Mouse (Mus musculus): ENCODE data around the gene Synpo2. TPM values are rescaled to one million over a fixed set of nuclear protein-coding genes. Genes with fewer than 3 reads are reported as not detected.

The Synpo2 gene
- polyA plus RNA-seq, 1 experiment from 2014 or later: 1.4 TPM

GRCm38 (mm10) chr3:123070996-123071395 is 165.0 kb downstream of the Synpo2 start:
- Histone ChIP-seq H3K9me3 (no peaks in the 10 kb centered on the region), H3K9ac (no peak overlapping the region), H3K36me3 (no peaks in the 10 kb centered on the region), H3K27ac (no peak overlapping the region), H3K4me1 (replicated peaks) (no peaks in the 10 kb centered on the region), H3K4me3 (no peak overlapping the region), H3K4me2 (no peak overlapping the region), H3K27me3 (no peaks in the 10 kb centered on the region)
- no peak for ATAC-seq (ENCODE audit: low FRiP score)
- 100% methylated on average over 1 of the region's 1 CpGs for WGBS

GRCm38 (mm10) chr3:123066836-123067235 is 169.1 kb downstream of the Synpo2 start:
- Histone ChIP-seq H3K9me3 (no peaks in the 10 kb centered on the region), H3K4me2 (no peak overlapping the region)
- no peak for ATAC-seq (ENCODE audit: low FRiP score)

GRCm38 (mm10) chr3:123065466-123065865 is 170.5 kb downstream of the Synpo2 start:
- Histone ChIP-seq H3K4me2 (no peak overlapping the region), H3K4me1 (replicated peaks) (no peaks in the 10 kb centered on the region), H3K9ac (no peak overlapping the region), H3K9me3 (no peaks in the 10 kb centered on the region), H3K4me3 (no peak overlapping the region), H3K27me3 (no peaks in the 10 kb centered on the region), H3K36me3 (no peaks in the 10 kb centered on the region), H3K27ac (no peak overlapping the region)
- ATAC-seq (ENCODE audit: low FRiP score): no peak
- 88% methylated on average over 5 of the region's 5 CpGs for WGBS

More at GRCm38 (mm10) chr3:123066836-123067235, 169.1 kb downstream of the Synpo2 start:
- 97% methylated on average over 7 of the region's 7 CpGs for WGBS
- no peak overlapping the region for H3K27ac ChIP-seq
- no peaks in the 10 kb centered on the region for H3K36me3 ChIP-seq
- H3K4me3 ChIP-seq: no peak overlapping the region
- no peaks in the 10 kb centered on the region for H3K27me3 ChIP-seq
- H3K4me1 ChIP-seq (replicated peaks): no peaks in the 10 kb centered on the region
- H3K9ac ChIP-seq: no peak overlapping the region

- no peak for ATAC-seq (ENCODE audit: low FRiP score)
- WGBS: 16% methylated on average over 5 of the region's 5 CpGs
- no peaks in the 10 kb centered on the region for H3K36me3 ChIP-seq
- H3K4me1 ChIP-seq (replicated peaks): no peaks in the 10 kb centered on the region
- H3K27me3 ChIP-seq: no peaks in the 10 kb centered on the region
- H3K9me3 ChIP-seq: no peaks in the 10 kb centered on the region
- H3K4me2 ChIP-seq: no peak overlapping the region
- H3K4me3 ChIP-seq: no peak overlapping the region
- no peak overlapping the region for H3K9ac ChIP-seq
- H3K27ac ChIP-seq: no peak overlapping the region
Measured at GRCm38 (mm10) chr3:123064186-123064585, 171.8 kb downstream of the Synpo2 start.

GRCm38 (mm10) chr3:123061931-123062330 is 174.0 kb downstream of the Synpo2 start:
- no peaks in the 10 kb centered on the region for H3K36me3 ChIP-seq
- H3K4me3 ChIP-seq: no peak overlapping the region
- no peaks in the 10 kb centered on the region for H3K4me1 ChIP-seq (replicated peaks)
- WGBS: 91% methylated on average over 2 of the region's 2 CpGs
- H3K27me3 ChIP-seq: no peaks in the 10 kb centered on the region
- H3K27ac ChIP-seq: no peak overlapping the region
- no peak overlapping the region for H3K4me2 ChIP-seq
- ATAC-seq (ENCODE audit: low FRiP score): no peak
- H3K9ac ChIP-seq: no peak overlapping the region
- H3K9me3 ChIP-seq: no peaks in the 10 kb centered on the region

- H3K4me2 ChIP-seq: no peak overlapping the region
- H3K4me1 ChIP-seq (replicated peaks): no peaks in the 10 kb centered on the region
- WGBS: 93% methylated on average over 1 of the region's 1 CpGs
- no peak overlapping the region for H3K9ac ChIP-seq
- H3K27me3 ChIP-seq: no peaks in the 10 kb centered on the region
- no peak overlapping the region for H3K27ac ChIP-seq
- H3K4me3 ChIP-seq: no peak overlapping the region
- H3K9me3 ChIP-seq: no peaks in the 10 kb centered on the region
- ATAC-seq (ENCODE audit: low FRiP score): no peak
- no peaks in the 10 kb centered on the region for H3K36me3 ChIP-seq
Measured at GRCm38 (mm10) chr3:123058832-123059231, 177.1 kb downstream of the Synpo2 start.

- H3K9ac ChIP-seq: no peak overlapping the region
- H3K4me2 ChIP-seq: no peak overlapping the region
- H3K9me3 ChIP-seq: no peaks in the 10 kb centered on the region
- no peak overlapping the region for H3K27ac ChIP-seq
- H3K4me1 ChIP-seq (replicated peaks): no peaks in the 10 kb centered on the region
- H3K36me3 ChIP-seq: no peaks in the 10 kb centered on the region
- 73% methylated on average over 5 of the region's 5 CpGs for WGBS
- ATAC-seq (ENCODE audit: low FRiP score): no peak
- H3K27me3 ChIP-seq: no peaks in the 10 kb centered on the region
- H3K4me3 ChIP-seq: no peak overlapping the region
Measured at GRCm38 (mm10) chr3:123054178-123054577, 181.8 kb downstream of the Synpo2 start.

- Histone ChIP-seq H3K9ac (no peak overlapping the region), H3K36me3 (no peaks in the 10 kb centered on the region), H3K4me3 (no peak overlapping the region), H3K4me1 (replicated peaks) (no peaks in the 10 kb centered on the region), H3K9me3 (no peaks in the 10 kb centered on the region), H3K27ac (no peak overlapping the region), H3K27me3 (no peaks in the 10 kb centered on the region), H3K4me2 (no peak overlapping the region)
- WGBS: 65% methylated on average over 8 of the region's 8 CpGs
- no peak for ATAC-seq (ENCODE audit: low FRiP score)
Measured at GRCm38 (mm10) chr3:123053192-123053938, 182.6 kb downstream of the Synpo2 start.

- Histone ChIP-seq H3K4me3 (no peak overlapping the region), H3K27ac (no peak overlapping the region), H3K9ac (no peak overlapping the region), H3K4me1 (replicated peaks) (no peaks in the 10 kb centered on the region), H3K9me3 (no peaks in the 10 kb centered on the region), H3K27me3 (no peaks in the 10 kb centered on the region), H3K36me3 (no peaks in the 10 kb centered on the region), H3K4me2 (no peak overlapping the region)
- WGBS: 100% methylated on average over 1 of the region's 1 CpGs
- no peak for ATAC-seq (ENCODE audit: low FRiP score)
Measured at GRCm38 (mm10) chr3:123042308-123042707, 193.6 kb downstream of the Synpo2 start.

GRCm38 (mm10) chr3:123034752-123035151 is 201.2 kb downstream of the Synpo2 start, which contains the start of gene Myoz2:
Gene Myoz2, minus strand, starts transcription at chr3:123035015.
- no peaks in the 10 kb centered on the region for H3K4me1 ChIP-seq (replicated peaks)
- 90% methylated on average over 7 of the region's 7 CpGs for WGBS

GRCm38 (mm10) chr3:123033804-123034203 is 202.1 kb downstream of the Synpo2 start:
- Histone ChIP-seq H3K36me3 (no peaks in the 10 kb centered on the region), H3K27ac (no peak overlapping the region), H3K4me1 (replicated peaks) (no peaks in the 10 kb centered on the region), H3K9me3 (no peaks in the 10 kb centered on the region), H3K9ac (no peak overlapping the region), H3K4me2 (no peak overlapping the region), H3K4me3 (no peak overlapping the region), H3K27me3 (no peaks in the 10 kb centered on the region)
- ATAC-seq (ENCODE audit: low FRiP score): no peak
- WGBS: 55% methylated on average over 8 of the region's 8 CpGs

More at GRCm38 (mm10) chr3:123034752-123035151, 201.2 kb downstream of the Synpo2 start, which contains the start of gene Myoz2:
- no peak within 1 kb of the TSS for H3K9ac ChIP-seq
- H3K4me2 ChIP-seq: no peak within 1 kb of the TSS
- H3K27ac ChIP-seq: no peak within 1 kb of the TSS
- no peak for ATAC-seq (ENCODE audit: low FRiP score)
- H3K36me3 ChIP-seq: no peaks in the 10 kb centered on the region
- no peaks in the 10 kb centered on the region for H3K27me3 ChIP-seq
- no peak within 1 kb of the TSS for H3K4me3 ChIP-seq
- H3K9me3 ChIP-seq: no peaks in the 10 kb centered on the region
